Mouse (Mus musculus): ENCODE data around the gene Xrcc2.

DNA sequence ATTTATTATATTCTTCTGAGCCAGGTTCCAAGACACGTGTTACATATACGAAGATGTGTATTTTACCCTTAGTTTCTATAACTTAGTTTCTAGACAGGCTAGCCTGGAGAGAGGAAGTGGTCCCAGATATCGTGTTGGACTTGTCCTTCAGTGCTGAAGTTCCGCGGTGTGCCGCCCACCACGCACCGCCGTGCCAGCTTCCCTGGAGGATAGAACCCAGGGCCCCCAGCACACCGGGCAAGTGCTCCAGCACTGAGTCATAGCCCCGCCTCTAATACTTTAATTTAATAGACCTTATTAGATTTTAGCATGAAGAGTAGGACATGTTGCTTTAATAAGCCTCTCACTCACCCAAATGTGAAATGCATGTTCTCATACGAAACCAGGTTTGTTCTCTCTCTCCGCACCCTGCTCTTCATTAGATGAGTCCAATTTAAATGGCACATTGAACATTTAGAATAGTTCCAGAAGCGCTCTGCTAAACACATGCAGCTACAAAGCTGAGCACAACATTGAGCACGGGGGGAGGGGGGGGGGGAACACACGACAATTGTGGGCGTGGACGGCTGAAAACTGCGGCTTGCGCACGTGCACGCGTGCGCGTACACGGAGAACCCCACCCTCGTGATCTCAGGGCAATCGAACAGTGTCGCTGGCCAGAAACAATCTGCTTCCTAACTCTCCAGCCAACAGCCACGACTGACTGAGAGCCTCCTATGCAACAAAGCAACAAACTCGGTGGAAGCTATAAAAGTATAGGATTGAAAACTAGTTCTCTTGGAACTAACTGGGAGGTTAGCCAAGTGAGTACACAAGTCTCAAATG is 33.7 kb downstream of the Xrcc2 start:
- no peak for TF ChIP-seq GATA1 (IDR thresholded peaks at IDR 0.05; ENCODE audit: borderline replicate concordance, low read length)
- TF ChIP-seq FLI1 (IDR thresholded peaks at IDR 0.05; ENCODE audit: low read length), result no peak

Data from megakaryocyte, embryonic 14.5 days (primary cell).